Mouse (Mus musculus) retina, adult 2 months (tissue): Measurements from ENCODE around the gene Iqub.

ENCODE experiments used
- DNase-seq: peaks from one replicate; pipeline ENCODE4 v3.0.0-alpha.2; 2012; ENCODE audit warnings: low read depth, low spot score

Gene Iqub

GRCm38 (mm10) chr6:24470571-24471132 lies 44.2 kb downstream of the Iqub start:
- DNase-seq, result no peak

DNA sequence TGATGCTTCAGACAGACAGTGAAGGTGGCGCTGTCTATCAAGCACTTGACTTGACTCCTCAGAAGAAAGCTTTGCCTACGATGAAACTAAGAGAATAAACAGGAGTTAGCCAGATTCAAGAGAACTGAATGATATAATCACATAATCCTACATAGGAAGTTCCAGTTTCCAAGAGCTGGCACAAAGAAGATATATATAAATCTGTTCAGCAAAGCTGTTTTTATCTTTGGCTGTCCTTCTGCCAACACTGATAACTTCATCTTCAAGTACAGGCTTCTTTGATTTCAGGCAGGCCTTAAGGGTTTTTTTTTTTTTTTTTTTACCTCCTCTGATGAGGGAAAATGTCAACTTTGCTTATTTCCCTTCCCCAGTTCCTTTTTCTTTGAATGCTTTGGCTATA lies 44.7 kb downstream of the Iqub start:
- no peak for DNase-seq

GRCm38 (mm10) chr6:24456097-24456496 lies 58.8 kb downstream of the Iqub start:
- DNase-seq, result peak; percentile 11

DNA sequence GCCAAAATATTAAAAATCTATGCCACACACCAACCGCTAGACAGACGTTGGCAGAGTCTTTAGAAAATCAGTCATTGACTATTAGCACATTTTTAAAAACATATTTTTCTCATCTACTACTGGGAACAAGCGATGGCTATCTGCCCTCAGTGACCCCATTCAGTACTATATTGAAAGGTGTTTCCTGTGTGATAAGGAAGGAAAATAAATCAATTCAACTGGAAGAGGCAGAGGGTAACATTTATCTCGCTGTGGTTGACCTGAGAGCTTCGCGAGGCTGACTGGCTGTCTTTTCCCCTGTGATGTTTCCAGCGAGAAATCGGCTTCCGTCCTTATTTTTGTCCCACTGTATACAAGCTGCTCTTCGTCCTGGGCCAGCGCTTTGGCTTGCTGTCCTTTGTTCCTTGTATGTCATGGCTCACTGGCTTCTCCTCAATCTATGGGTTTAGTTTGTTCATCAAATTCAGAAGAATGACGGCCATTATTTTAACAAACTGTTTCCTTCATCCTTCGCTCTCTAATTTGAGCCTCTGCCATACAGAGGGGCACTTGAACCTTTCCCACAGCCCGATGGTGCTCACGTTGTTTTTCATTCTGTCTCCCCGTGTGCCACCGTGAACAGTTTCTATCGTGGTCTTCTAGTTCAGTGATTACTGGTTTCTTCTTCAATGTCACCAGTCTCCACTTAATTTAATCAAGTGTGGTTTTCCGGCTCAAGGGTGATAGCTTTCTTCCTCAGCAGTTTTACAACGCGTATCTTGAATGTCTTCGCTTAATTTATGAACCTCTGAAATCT lies 63.6 kb downstream of the Iqub start:
- no peak for DNase-seq

GRCm38 (mm10) chr6:24450241-24450640 lies 64.6 kb downstream of the Iqub start:
- no peak for DNase-seq

DNA sequence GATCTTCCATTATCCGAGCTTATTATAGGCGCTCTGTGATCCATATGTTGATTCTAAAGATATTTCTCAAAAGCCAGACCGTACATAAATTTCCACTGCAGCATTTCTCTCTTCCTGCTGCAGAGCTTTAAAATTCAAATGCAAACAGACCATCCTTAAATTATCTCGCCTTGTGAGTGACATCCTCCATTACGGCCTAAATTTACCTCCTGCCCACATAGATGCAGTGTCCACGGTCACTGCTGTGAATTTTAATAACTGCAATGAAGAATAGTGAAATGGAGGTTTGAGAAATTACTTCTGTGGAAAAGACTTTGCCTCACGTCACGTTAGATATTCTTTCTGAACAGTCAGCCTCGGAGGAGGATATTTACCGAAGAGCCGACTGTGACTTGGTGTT lies 98.8 kb downstream of the Iqub start:
- no peak for DNase-seq

GRCm38 (mm10) chr6:24415500-24415899 lies 99.4 kb downstream of the Iqub start:
- no peak for DNase-seq

DNA sequence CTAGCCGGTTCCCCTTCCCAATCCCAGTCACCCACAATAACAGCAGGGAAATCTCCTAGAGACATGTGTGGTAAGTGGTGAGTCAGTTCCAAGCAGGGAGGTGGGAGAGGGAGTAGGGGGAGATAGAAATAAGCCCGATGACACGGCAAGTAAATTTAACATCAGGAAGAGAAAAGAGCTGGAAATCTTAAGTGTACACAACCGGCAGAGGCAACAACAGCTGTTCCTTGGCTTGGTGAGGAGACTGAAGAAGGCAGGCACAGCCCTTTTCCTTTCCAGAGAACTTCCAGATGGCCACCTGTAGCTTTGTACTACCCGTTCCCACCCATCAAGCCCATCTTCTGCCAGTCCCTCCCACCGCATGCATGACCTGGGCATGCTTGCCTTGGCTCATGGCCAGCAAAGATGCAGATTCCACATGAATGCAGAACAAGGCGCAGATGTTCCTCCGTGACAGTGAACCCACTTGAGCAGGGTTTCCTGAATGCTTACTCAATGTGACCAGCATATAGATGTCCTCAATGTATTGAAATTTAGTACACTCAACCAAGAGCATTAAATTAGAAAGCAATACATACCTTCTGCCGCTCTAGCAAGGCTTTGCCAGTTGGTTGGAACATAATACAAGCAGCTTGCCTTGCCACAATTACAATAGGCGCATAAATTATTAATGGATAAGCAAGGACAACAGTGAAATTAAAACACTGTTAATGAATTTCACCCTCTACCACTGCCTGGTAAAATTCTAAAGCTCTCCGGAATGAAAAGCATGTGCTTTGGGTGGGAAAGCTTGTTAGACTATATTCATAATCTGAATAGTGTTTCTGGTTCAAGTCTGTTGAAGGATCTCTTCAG lies 106.1 kb downstream of the Iqub start:
- DNase-seq, result no peak

DNA sequence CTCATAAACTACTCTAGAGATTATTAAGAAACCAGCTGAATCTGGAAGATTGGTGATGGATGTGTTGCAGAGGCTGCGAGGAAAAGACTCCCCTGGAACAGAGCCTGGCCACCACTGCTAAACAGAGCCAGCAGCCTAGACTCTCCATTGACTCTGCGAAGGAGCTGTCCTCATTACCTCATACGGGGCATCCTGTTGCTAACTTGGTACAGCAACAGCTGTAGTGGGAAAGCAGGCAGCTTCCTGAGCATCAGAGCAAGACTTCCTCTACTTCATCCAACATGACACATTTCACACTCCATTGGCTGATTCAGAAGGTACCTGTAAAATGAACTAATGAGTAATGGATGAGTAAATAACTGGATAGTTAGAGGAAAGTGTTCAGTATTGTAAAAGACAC lies 107.1 kb downstream of the Iqub start:
- DNase-seq, result no peak

DNA sequence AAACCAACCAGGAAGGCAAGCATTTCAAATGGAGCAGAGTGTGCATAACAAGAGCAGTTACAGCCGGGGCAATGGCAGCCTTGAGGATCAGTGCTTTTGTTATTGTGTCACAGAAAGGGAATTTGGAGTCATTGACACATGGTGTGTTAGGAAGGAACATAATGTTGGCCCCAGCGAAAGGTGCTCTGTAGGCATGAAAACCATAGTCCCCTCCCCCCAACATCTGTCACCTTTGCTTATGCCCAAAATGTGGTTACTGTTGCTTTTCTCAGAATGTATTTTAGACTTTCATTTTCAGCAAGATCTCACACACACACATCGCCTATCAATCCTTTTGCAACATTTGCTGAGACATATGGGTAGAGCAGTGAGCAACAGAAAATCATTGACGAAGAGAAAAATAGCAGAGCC lies 117.6 kb downstream of the Iqub start:
- no peak for DNase-seq
